24 mouse cellular contexts compared by ENCODE assay signal in genomic region chr13:10210522-10211244, GRCm38 (mm10).
DNase-seq lines count a peak whose midpoint lies in the region; ATAC-seq and TF ChIP-seq lines count a peak whose summit lies in the region.
"Had no signal": no experiment of that assay in that cellular context is flagged by ENCODE, and none has a peak within 500 bp of the region (broad histone marks: within the 10 kb centered on the region; RNA-seq: fewer than 3 reads in every experiment).

No protein-coding gene starts in this region.

- no peaks in the 10 kb centered on the region for H3K9me3 ChIP-seq in intestine, postnatal 0 days (ENCODE audit: control insufficient read depth)
- no peaks in the 10 kb centered on the region for H3K9me3 ChIP-seq in hindbrain, embryonic 14.5 days (ENCODE audit: control insufficient read depth, low read length)
- H3K9me3 ChIP-seq: embryonic facial prominence, embryonic 10.5 days; forebrain, embryonic 15.5 days; heart, embryonic 10.5 days; hindbrain, embryonic 10.5 days; limb, embryonic 10.5 days; midbrain, embryonic 12.5 days had no signal

- no peak for DNase-seq in kidney, adult 2 months
- DNase-seq in kidney, adult 11 months = no peak
- DNase-seq in splenic B cell, adult 2 months (ENCODE audit: low read depth, low spot score) = peak; percentile 32
- DNase-seq in hindbrain, embryonic 14.5 days (ENCODE audit: low spot score) = no peak
- DNase-seq: adrenal gland, postnatal 10 days; cerebellum, adult 8-10 months; gastrocnemius, postnatal 25 days; kidney, adult 8-10 months; kidney, postnatal 14 days; liver; right cerebral cortex, postnatal 14 days; spleen, adult 18-20 months; thymus, adult 18-20 months; thymus, postnatal 4 days had no signal

- no peaks in the 10 kb centered on the region for H3K36me3 ChIP-seq in kidney, adult 2 months (ENCODE audit: control insufficient read depth, insufficient read depth, low read length)
- H3K36me3 ChIP-seq in splenic B cell, adult 2 months (ENCODE audit: control insufficient read depth, insufficient read depth, low read length, poor library complexity, severe bottlenecking) = no peaks in the 10 kb centered on the region
- H3K36me3 ChIP-seq in intestine, postnatal 0 days (ENCODE audit: control insufficient read depth, insufficient read depth) = no peaks in the 10 kb centered on the region
- H3K36me3 ChIP-seq in hindbrain, embryonic 14.5 days (replicated peaks; ENCODE audit: control insufficient read depth, insufficient read depth) = no peaks in the 10 kb centered on the region
- H3K36me3 ChIP-seq: embryonic facial prominence, embryonic 10.5 days; forebrain, embryonic 15.5 days; heart, embryonic 10.5 days; hindbrain, embryonic 10.5 days; limb, embryonic 10.5 days; midbrain, embryonic 12.5 days had no signal

- WGBS in kidney, adult 2 months = 47% methylated on average over 1 of the region's 1 CpGs
- WGBS in intestine, postnatal 0 days = 67% methylated on average over 1 of the region's 1 CpGs
- WGBS in hindbrain, embryonic 14.5 days = 60% methylated on average over 1 of the region's 1 CpGs

- H3K27me3 ChIP-seq in kidney, adult 2 months (replicated peaks; ENCODE audit: control insufficient read depth, insufficient read depth, low read length) = no peaks in the 10 kb centered on the region
- no peaks in the 10 kb centered on the region for H3K27me3 ChIP-seq in splenic B cell, adult 2 months (ENCODE audit: control insufficient read depth, insufficient read depth, low read length, poor library complexity, severe bottlenecking)
- H3K27me3 ChIP-seq in intestine, postnatal 0 days (replicated peaks; ENCODE audit: control insufficient read depth, insufficient read depth, low read length) = no peaks in the 10 kb centered on the region
- H3K27me3 ChIP-seq in hindbrain, embryonic 14.5 days (ENCODE audit: control insufficient read depth, insufficient read depth, low read length) = no peaks in the 10 kb centered on the region
- H3K27me3 ChIP-seq: forebrain, embryonic 15.5 days; midbrain, embryonic 12.5 days had no signal

- no peaks in the 10 kb centered on the region for H3K4me1 ChIP-seq in kidney, adult 2 months (ENCODE audit: control insufficient read depth, insufficient read depth, low read length)
- H3K4me1 ChIP-seq in intestine, postnatal 0 days (replicated peaks; ENCODE audit: control insufficient read depth, insufficient read depth, low read length) = no peaks in the 10 kb centered on the region
- no peaks in the 10 kb centered on the region for H3K4me1 ChIP-seq in hindbrain, embryonic 14.5 days (replicated peaks; ENCODE audit: control insufficient read depth, insufficient read depth, low read length)
- H3K4me1 ChIP-seq: embryonic facial prominence, embryonic 10.5 days; forebrain, embryonic 15.5 days; heart, embryonic 10.5 days; hindbrain, embryonic 10.5 days; midbrain, embryonic 12.5 days had no signal

- H3K9ac ChIP-seq in intestine, postnatal 0 days (ENCODE audit: low read depth, low read length) = no peak overlapping the region
- H3K9ac ChIP-seq in hindbrain, embryonic 14.5 days = no peak overlapping the region
- H3K9ac ChIP-seq: forebrain, embryonic 15.5 days; midbrain, embryonic 12.5 days had no signal

- no peak for TF ChIP-seq POLR2A in kidney, adult 2 months (IDR thresholded peaks at IDR 0.05; ENCODE audit: low read depth, low read length)

- peak; percentile 89 for ATAC-seq in CD4-positive, CD25-positive, alpha-beta regulatory T cell, adult 4 months
- ATAC-seq in hematopoietic stem cell, adult 5-6 weeks (replicated peaks in 1 of 2; ENCODE audit: insufficient read depth in 1 of 2, low FRiP score in 2 of 2, low TSS enrichment in 1 of 2, low read depth in 1 of 2, poor library complexity in 2 of 2, severe bottlenecking in 2 of 2) = peak; percentile 45 to 49
- ATAC-seq in intestine, postnatal 0 days = no peak
- no peak for ATAC-seq in hindbrain, embryonic 14.5 days (ENCODE audit: low FRiP score)
- ATAC-seq: forebrain, embryonic 15.5 days; hindbrain, postnatal 0 days had no signal

- H3K27ac ChIP-seq in kidney, adult 2 months (ENCODE audit: insufficient read depth, low read depth, low read length) = 0 out of 2 replicates have a peak overlapping the region, but pooled peaks have one; percentile 16
- no peak overlapping the region for H3K27ac ChIP-seq in intestine, postnatal 0 days (ENCODE audit: low read depth, low read length)
- H3K27ac ChIP-seq in hindbrain, embryonic 14.5 days = no peak overlapping the region
- H3K27ac ChIP-seq: embryonic facial prominence, embryonic 10.5 days; forebrain, embryonic 15.5 days; heart, embryonic 10.5 days; hindbrain, embryonic 10.5 days; hindbrain, postnatal 0 days; limb, embryonic 10.5 days; midbrain, embryonic 12.5 days had no signal

- H3K4me2 ChIP-seq in intestine, postnatal 0 days (replicated peaks; ENCODE audit: low read depth) = no peak overlapping the region
- H3K4me2 ChIP-seq in hindbrain, embryonic 14.5 days (replicated peaks) = no peak overlapping the region
- H3K4me2 ChIP-seq: forebrain, embryonic 15.5 days; midbrain, embryonic 12.5 days had no signal

- no peak overlapping the region for H3K4me3 ChIP-seq in kidney, adult 2 months (ENCODE audit: insufficient read depth, low read depth, low read length)
- no peak overlapping the region for H3K4me3 ChIP-seq in intestine, postnatal 0 days (ENCODE audit: low read depth, low read length)
- H3K4me3 ChIP-seq in hindbrain, embryonic 14.5 days (replicated peaks; ENCODE audit: low read length) = no peak overlapping the region
- H3K4me3 ChIP-seq: embryonic facial prominence, embryonic 10.5 days; forebrain, embryonic 15.5 days; heart, embryonic 10.5 days; hindbrain, embryonic 10.5 days; limb, embryonic 10.5 days; midbrain, embryonic 12.5 days had no signal

- TF ChIP-seq CTCF in kidney, adult 2 months (conservative IDR thresholded peaks at IDR 0.05; ENCODE audit: insufficient read depth, insufficient read length, low read depth, low read length) = no peak
- no peak for TF ChIP-seq CTCF in intestine, postnatal 0 days (IDR thresholded peaks at IDR 0.05; ENCODE audit: low read depth)

Comparison
In these comparisons a context has a peak if more than half of its experiments do, and no peak if none do; other contexts are left out.
1. ATAC-seq: peak in CD4-positive, CD25-positive, alpha-beta regulatory T cell, adult 4 months (single experiment) and hematopoietic stem cell, adult 5-6 weeks (2 of 2); none in intestine, postnatal 0 days (single experiment) and hindbrain, embryonic 14.5 days (single experiment).